Mouse (Mus musculus) lung, postnatal 0 days (tissue): ENCODE results near the gene Chd6.

ENCODE experiments used
- CTCF ChIP-seq: IDR thresholded peaks from 2 replicates; pipeline ENCODE4 v1.5.1; 2016; ENCODE audit warnings: antibody characterized with exemption, mild to moderate bottlenecking
- EP300 ChIP-seq: IDR thresholded peaks from 2 replicates; pipeline ENCODE4 v1.6.1; 2016; ENCODE audit warnings: antibody characterized with exemption, mild to moderate bottlenecking, control low read depth

GRCm38 (mm10) chr2:161136999-161137398 lies 28.1 kb upstream of the Chd6 start:
- TF ChIP-seq CTCF, result no peak
- no peak for TF ChIP-seq EP300
